Mouse (Mus musculus): ENCODE measurements around the gene Sun2.

Sun2 gene

GRCm38 (mm10) chr15:79684616-79685015, 57.7 kb downstream of the Sun2 start:
- DNase-seq: peak; percentile 53

DNA sequence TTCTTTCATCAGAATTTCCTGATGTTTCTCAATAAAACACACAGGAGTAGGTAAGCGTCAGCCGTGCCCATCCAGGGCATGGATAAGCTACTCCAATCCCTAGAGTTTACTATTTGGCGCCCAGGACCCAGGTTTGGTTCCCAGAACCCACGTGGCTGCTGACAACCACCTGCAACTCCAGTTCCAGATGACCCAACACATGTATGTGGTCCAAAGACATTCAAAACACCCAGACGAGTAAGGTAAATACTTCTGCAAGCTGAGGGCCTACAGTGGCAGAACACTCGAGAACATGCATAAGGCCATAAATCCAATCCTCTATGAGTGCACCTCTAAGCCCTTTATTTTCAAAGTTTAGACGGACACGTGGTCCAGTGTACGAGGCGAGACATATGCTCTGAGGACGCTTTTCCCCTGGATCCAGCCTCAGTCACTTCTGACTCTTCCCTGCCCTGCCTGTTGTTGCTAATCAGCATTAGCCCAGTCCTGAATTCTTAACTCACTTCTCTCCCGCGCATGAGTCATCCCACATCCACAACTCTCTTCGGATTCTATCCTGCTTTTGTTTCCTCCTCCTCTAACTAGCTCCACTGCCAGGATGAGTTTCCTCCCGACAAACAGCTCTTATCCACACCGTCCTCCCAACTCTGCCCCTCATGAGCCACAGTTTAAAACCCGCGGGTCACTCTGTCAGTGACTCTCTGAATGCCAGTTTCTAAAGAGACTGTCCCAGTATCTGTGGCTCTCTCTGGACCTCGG, 58.5 kb downstream of the Sun2 start:
- DNase-seq: no peak

DNA sequence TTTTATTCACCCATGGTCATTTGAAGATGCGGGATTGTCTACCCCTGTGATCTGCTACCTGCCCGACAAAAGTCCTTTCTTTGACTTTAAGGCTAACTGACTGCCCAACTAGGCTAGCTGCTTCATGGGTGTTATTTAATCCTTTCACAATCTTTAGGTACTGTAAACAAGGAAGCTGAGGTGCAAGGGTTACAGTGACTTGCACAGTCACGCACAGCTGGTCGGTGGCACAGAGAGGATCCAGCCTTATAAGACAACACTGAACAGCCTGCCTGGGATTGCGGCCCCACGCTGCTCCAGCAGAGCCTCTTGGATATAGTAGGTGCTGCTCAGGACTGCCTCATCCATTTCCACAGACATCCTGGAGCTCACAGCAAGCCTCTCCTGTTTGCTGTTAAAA, 59.2 kb downstream of the Sun2 start:
- DNase-seq: no peak

DNA sequence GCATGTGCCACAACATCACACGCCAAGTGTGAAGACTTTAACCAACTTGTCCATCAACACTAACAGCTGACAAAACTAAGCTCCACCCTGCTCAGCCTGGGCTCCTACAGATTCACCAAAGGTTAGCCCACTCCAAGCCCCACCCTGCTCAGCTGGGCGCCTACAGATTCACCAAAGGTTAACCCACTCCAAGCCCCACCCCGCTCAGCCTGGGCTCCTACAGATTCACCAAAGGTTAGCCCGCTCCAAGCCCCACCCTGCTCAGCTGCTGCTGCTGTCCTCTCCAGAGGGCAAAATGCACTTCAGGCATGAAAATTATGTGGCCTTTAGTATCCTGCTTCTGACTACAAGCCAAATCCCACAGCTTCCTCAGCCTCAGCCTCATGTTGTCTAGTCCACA, 60.4 kb downstream of the Sun2 start:
- DNase-seq: no peak

DNA sequence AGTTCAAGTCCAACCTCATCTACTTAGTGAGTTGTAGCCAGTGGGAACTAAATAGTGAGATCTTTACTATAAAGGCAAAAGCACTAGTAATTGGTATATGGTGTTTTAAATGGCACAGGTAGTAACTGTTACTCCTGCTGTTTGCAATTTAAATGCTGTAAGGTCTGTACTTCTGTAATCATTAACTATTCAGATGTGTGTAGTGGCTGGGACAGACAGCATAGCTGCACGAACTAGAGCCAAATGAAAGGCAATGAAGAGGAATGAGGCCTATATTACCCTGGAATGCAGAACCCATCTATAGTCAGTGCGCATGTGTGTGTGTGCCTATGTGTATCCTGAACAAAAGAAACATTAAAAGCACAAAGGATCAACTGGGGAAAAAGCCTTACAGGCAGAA, 64.4 kb downstream of the Sun2 start:
- DNase-seq: no peak
